Mouse (Mus musculus) kidney, embryonic 14.5 days (tissue): ENCODE data around the gene Gm17019. TPM values are rescaled to one million over a fixed set of nuclear protein-coding genes. Genes with fewer than 3 reads are reported as not detected.
A peak's percentile ranks its signal among the peaks of the same experiment; 100 is the strongest.
"Not testable (repeated sequence)": the region's sequence is repeated elsewhere in the genome, so short reads cannot be mapped to it uniquely, and the experiment has no call there.

ENCODE experiments used
- ATAC-seq: fragments of 200-750 bp; cut with Nextera tagmentation; 2 replicates; pipeline ENCODE4 v1.8.0; 2017; ENCODE audit warnings: moderate number of reproducible peaks, mild to moderate bottlenecking, moderate TSS enrichment, moderate library complexity; ENCODE audit not compliant: low FRiP score, low TSS enrichment
- H3K27ac ChIP-seq: fragments of 300-500 bp; sonication (generic); 2 replicates; pipeline ENCODE4 v1.5.1; 2014; ENCODE audit warnings: low read depth, mild to moderate bottlenecking, low read length, moderate library complexity, mixed read lengths
- H3K27me3 ChIP-seq: fragments of 300-500 bp; sonication (generic); 2 replicates; pipeline ENCODE4 v1.6.1; 2014; ENCODE audit warnings: mild to moderate bottlenecking, low read length; ENCODE audit not compliant: control insufficient read depth, insufficient read depth
- H3K36me3 ChIP-seq: fragments of 300-500 bp; sonication (generic); 2 replicates; pipeline ENCODE4 v1.6.1; 2014; ENCODE audit warnings: low read length, mixed read lengths; ENCODE audit not compliant: control insufficient read depth, insufficient read depth
- H3K4me1 ChIP-seq: fragments of 300-500 bp; sonication (generic); 2 replicates; pipeline ENCODE4 v1.6.1; 2014; ENCODE audit warnings: low read length, mixed read lengths; ENCODE audit not compliant: control insufficient read depth, insufficient read depth
- H3K4me2 ChIP-seq: fragments of 300-500 bp; sonication (generic); replicated peaks from 2 replicates; pipeline ENCODE4 v1.6.1; 2014; ENCODE audit warnings: low read depth, mild to moderate bottlenecking, low read length
- H3K4me3 ChIP-seq: fragments of 300-500 bp; sonication (generic); 2 replicates; pipeline ENCODE4 v1.5.1; 2014; ENCODE audit warnings: mild to moderate bottlenecking, low read length
- H3K9ac ChIP-seq: fragments of 300-500 bp; sonication (generic); 2 replicates; pipeline ENCODE4 v1.6.1; 2014; ENCODE audit warnings: low read depth, mild to moderate bottlenecking, low read length, moderate library complexity
- H3K9me3 ChIP-seq: fragments of 300-500 bp; sonication (generic); 2 replicates; pipeline ENCODE4 v1.6.1; 2016; ENCODE audit warnings: low read length; ENCODE audit not compliant: control insufficient read depth
- WGBS: fragments of 180-500 bp; shearing (Covaris S2); extraction: QIAGEN DNeasy Blood & Tissue Kit; methylation state at CpG from one replicate; pipeline ENCODE4 v1.1.7; 2014; 5-methylcytosine and 5-hydroxymethylcytosine counted together
- polyA plus RNA-seq: library from polyadenylated mRNA; unstranded; fragments of >200 nt; fragmentation: Nextera tagmentation; extraction: Ambion mirVana; gene quantifications from 2 replicates; pipeline ENCODE4 v1.2.1, GENCODE M21; 2014

Gm17019 gene
- polyA plus RNA-seq, 1 experiment from 2014 or later, result not detected

- not testable (repeated sequence) for H3K27me3 ChIP-seq, H3K36me3 ChIP-seq, H3K9ac ChIP-seq, H3K4me3 ChIP-seq, H3K4me2 ChIP-seq, H3K4me1 ChIP-seq, H3K27ac ChIP-seq
- 71% methylated on average over 5 of the region's 5 CpGs for WGBS
- H3K9me3 ChIP-seq, result peaks cover 15% of the 10 kb centered on the region
- ATAC-seq, result peak; percentile 88
Measured at GRCm38 (mm10) chr5:15004569-15005562, 27.9 kb downstream of the Gm17019 start.

GRCm38 (mm10) chr5:14998077-14998476 is 34.7 kb downstream of the Gm17019 start:
- H3K9ac ChIP-seq, H3K4me1 ChIP-seq, H3K4me2 ChIP-seq, H3K27me3 ChIP-seq, H3K27ac ChIP-seq, ATAC-seq, H3K36me3 ChIP-seq, H3K4me3 ChIP-seq: not testable (repeated sequence)
- WGBS, result 80% methylated on average over 9 of the region's 9 CpGs
- H3K9me3 ChIP-seq, result peaks cover 12% of the 10 kb centered on the region

GRCm38 (mm10) chr5:14997556-14997955 is 35.2 kb downstream of the Gm17019 start:
- not testable (repeated sequence) for H3K9ac ChIP-seq, H3K36me3 ChIP-seq, H3K4me1 ChIP-seq, H3K27me3 ChIP-seq, H3K4me2 ChIP-seq, H3K27ac ChIP-seq, H3K4me3 ChIP-seq, ATAC-seq
- 84% methylated on average over 4 of the region's 4 CpGs for WGBS
- H3K9me3 ChIP-seq, result peaks cover 12% of the 10 kb centered on the region

GRCm38 (mm10) chr5:14996670-14997249 is 36.0 kb downstream of the Gm17019 start:
- not testable (repeated sequence) for H3K9ac ChIP-seq, H3K4me2 ChIP-seq, H3K27ac ChIP-seq, H3K27me3 ChIP-seq, H3K36me3 ChIP-seq, H3K4me3 ChIP-seq, H3K4me1 ChIP-seq, ATAC-seq
- H3K9me3 ChIP-seq, result peaks cover 12% of the 10 kb centered on the region
- 82% methylated on average over 6 of the region's 7 CpGs for WGBS

- not testable (repeated sequence) for H3K4me2 ChIP-seq, H3K4me1 ChIP-seq, H3K9ac ChIP-seq, H3K36me3 ChIP-seq, H3K4me3 ChIP-seq, H3K27me3 ChIP-seq, H3K9me3 ChIP-seq, H3K27ac ChIP-seq
- WGBS, result 92% methylated on average over 6 of the region's 6 CpGs
- peak; percentile 76; the same call in 1 of the 2 replicates for ATAC-seq
Measured at GRCm38 (mm10) chr5:14994124-14994523, 38.7 kb downstream of the Gm17019 start.

GRCm38 (mm10) chr5:14990375-14991158 is 42.2 kb downstream of the Gm17019 start:
- WGBS, result 78% methylated on average over 7 of the region's 8 CpGs
- H3K27me3 ChIP-seq, H3K27ac ChIP-seq, H3K9me3 ChIP-seq, H3K4me3 ChIP-seq, H3K4me2 ChIP-seq, H3K36me3 ChIP-seq, H3K9ac ChIP-seq, ATAC-seq, H3K4me1 ChIP-seq: not testable (repeated sequence)

- not testable (repeated sequence) for H3K27ac ChIP-seq, H3K36me3 ChIP-seq, H3K27me3 ChIP-seq, H3K9me3 ChIP-seq, H3K9ac ChIP-seq, H3K4me1 ChIP-seq, H3K4me3 ChIP-seq, H3K4me2 ChIP-seq
- ATAC-seq, result peak; percentile 73; the same call in 1 of the 2 replicates
- WGBS, result 41% methylated on average over 5 of the region's 6 CpGs
Measured at GRCm38 (mm10) chr5:14986649-14987387, 46.0 kb downstream of the Gm17019 start.
